Mouse (Mus musculus): ENCODE data around the gene Proser2. TPM values are rescaled to one million over a fixed set of nuclear protein-coding genes. Genes with fewer than 3 reads are reported as not detected.

Proser2 gene
- polyA plus RNA-seq, 1 experiment from 2014 or later: 7.2 TPM

Other genes with a start within 250 kb of the Proser2 start
- gene Sec61a2, start 234.8 kb downstream of the Proser2 start, polyA plus RNA-seq (2015; fragmentation: Nextera tagmentation; extraction: Ambion mirVana): 116 and 117 TPM in 2 replicates
- 8.7 and 9.3 TPM in 2 replicates for gene Dhtkd1, start 187.4 kb downstream of the Proser2 start, polyA plus RNA-seq (2015; fragmentation: Nextera tagmentation; extraction: Ambion mirVana)
- 8.0 and 8.7 TPM in 2 replicates for gene Upf2, start 178.7 kb downstream of the Proser2 start, polyA plus RNA-seq (2015; fragmentation: Nextera tagmentation; extraction: Ambion mirVana)
- 1.1 and 1.5 TPM in 2 replicates for gene Echdc3, start 82.8 kb upstream of the Proser2 start, polyA plus RNA-seq (2015; fragmentation: Nextera tagmentation; extraction: Ambion mirVana)
- gene Usp6nl, start 192.5 kb upstream of the Proser2 start, polyA plus RNA-seq (2015; fragmentation: Nextera tagmentation; extraction: Ambion mirVana): 6.2 and 7.3 TPM in 2 replicates